Mouse (Mus musculus) brain, embryonic 14.5 days (tissue): ENCODE measurements at regions not wholly inside any gene's neighbourhood (a gene's known extent, or its start where the extent isn't known, plus 50 kb on each side); places are given as distances from the start of the nearest gene placed in this dataset.
"Not testable (repeated sequence)": the region's sequence is repeated elsewhere in the genome, so short reads cannot be mapped to it uniquely, and the experiment has no call there.

Experiments
- DNase-seq: peaks from one replicate; pipeline ENCODE4 v3.0.0-alpha.2; 2011; ENCODE audit warnings: low read depth
- CTCF ChIP-seq: fragments of 200-500 bp; IDR thresholded peaks from 2 replicates; pipeline ENCODE4 v1.5.1; 2012; ENCODE audit warnings: inconsistent platforms, mild to moderate bottlenecking, moderate library complexity, borderline replicate concordance; ENCODE audit not compliant: insufficient read depth, insufficient read length; ENCODE audit errors: extremely low read depth
- POLR2A ChIP-seq: fragments of 200-500 bp; IDR thresholded peaks from 2 replicates; pipeline ENCODE4 v1.6.1; 2012; ENCODE audit warnings: mild to moderate bottlenecking, inconsistent platforms, borderline replicate concordance; ENCODE audit not compliant: poor library complexity, insufficient read depth, insufficient read length, severe bottlenecking; ENCODE audit errors: extremely low read depth

DNA sequence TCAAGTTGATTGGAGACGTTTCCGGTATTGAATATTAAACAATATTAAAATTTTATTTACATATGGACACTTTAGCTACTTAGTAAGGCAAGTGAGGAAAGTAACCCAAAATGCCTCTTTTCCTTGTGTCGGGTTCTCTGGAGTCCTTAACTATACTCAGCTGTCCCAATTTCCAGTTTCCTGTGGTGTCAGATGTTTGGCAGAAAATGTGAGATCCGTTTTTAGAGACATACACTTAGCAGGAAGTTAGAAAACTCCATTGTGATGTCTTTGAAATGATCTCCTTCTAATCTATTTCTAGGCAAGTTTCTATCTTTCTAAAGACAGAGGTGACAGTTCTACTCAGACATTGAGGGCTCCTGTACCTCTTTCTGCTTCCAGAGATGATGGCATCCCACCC lies 168.9 kb upstream of the Plcxd3 start:
- no peak for DNase-seq

DNA sequence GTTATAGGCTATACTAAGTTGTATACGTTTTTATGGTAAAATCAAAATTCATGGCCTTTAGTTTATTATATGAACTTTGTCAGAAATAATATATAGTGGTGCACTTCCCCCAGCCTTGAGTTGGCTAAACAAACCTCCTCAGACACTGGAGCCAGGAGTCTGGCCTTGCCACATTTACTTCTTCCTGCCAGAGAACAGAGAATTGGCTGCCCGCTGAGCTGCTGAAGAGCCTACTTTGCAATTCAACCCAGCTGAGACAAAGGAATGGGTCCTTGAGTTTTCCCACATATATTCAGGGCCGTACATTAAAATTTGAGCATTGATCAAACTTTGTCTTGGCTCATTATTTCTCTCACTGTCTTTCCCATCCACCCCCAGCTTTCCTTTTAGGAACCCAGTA lies 161.9 kb upstream of the Plcxd3 start:
- no peak for TF ChIP-seq CTCF
- TF ChIP-seq POLR2A = no peak
- no peak for DNase-seq

More for the DNA sequence above, 168.9 kb upstream of the Plcxd3 start:
- TF ChIP-seq CTCF (no peak), POLR2A (no peak)

DNA sequence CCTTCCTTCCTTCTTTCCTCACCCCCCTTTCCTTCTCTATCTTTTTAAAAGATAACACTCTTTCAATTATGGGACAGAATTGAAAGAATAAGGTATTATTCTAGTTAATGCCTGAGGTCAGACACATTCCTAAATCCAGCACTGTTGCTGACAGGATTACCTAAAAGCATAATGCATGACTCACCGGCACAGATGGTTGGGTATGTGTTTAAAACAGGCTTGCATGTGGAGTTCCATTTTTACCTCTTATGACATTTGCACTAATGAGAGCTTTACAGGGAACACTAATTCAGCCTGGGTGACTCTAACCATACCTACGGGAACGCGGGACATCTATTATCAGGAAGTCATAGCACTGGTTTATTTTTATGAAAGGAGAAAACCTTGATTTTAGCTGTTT lies 156.2 kb upstream of the Plcxd3 start:
- TF ChIP-seq CTCF (no peak), POLR2A (no peak)
- no peak for DNase-seq

DNA sequence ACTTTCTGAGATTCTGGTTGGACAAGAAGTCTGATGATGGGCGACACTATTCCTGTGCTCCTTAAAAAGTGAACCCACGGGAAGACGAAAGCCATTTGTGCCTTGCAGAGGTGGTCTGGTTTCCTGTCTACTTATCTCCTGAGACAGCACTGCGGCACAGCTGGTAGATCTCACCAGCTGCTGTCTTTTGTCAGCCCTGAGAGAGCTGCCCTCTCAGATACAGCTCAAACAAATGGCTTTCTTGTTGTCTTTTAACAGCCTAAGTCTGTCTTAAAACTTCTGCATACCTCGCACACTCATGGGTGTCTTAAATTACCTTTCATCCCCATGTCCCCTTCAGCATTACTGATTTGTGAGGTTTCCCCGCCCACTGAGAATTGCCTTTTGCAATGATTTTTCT lies 147.2 kb upstream of the Plcxd3 start:
- DNase-seq = no peak
- TF ChIP-seq CTCF (no peak), POLR2A (no peak)

- TF ChIP-seq POLR2A = no peak
- no peak for TF ChIP-seq CTCF
- DNase-seq = no peak
These were observed 134.6 kb upstream of the Plcxd3 start for GRCm38 (mm10) chr15:4240649-4241048.

- DNase-seq = no peak
- no peak for TF ChIP-seq CTCF
These were observed 127.6 kb upstream of the Plcxd3 start for GRCm38 (mm10) chr15:4247637-4248136.

DNA sequence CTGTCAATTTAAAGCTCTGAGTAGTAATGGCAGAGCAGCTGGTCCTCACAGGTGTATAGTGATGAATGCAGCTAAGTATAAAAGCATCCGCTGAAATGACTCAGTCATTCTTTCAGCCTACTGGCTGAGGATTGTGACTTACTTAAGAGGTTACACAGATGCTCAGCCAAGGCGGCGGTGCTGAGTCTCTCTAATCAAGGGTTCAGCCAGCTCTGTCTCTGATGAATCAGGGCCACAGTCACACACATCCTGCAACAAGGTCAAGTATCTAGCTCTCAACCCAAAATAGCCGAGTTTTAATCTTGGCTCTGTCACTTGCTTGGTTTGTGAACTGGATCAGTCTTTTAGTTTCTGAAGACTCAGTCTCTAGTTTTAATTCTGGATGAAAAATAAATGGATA lies 110.7 kb upstream of the Plcxd3 start:
- TF ChIP-seq POLR2A = no peak
- no peak for TF ChIP-seq CTCF
- no peak for DNase-seq

- no peak for TF ChIP-seq POLR2A
- TF ChIP-seq CTCF = no peak
- no peak for DNase-seq
These were observed 105.5 kb upstream of the Plcxd3 start for GRCm38 (mm10) chr15:4269835-4270234.

- peak; percentile 3 for DNase-seq
- TF ChIP-seq CTCF = no peak
- TF ChIP-seq POLR2A = no peak
These were observed 98.3 kb upstream of the Plcxd3 start for GRCm38 (mm10) chr15:4277011-4277410.

DNA sequence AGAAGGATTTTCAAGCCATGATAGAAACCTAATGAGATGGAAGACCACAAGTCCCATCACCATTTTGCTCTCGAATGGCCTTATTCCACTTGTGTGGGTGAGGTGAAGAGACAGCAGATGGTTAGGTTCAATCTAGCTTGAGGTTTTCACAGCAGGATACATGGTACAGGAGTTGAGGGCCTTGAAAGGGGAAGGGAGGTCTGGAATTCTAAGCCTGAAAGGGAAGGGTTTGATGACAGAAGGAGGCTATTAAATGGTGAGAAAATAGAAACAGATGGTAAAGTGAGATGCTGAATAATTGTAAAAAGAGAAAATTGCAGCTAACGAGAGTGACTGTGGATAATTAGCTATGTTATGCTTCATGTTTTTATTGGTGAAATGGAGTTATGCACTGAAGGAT lies 67.8 kb upstream of the Plcxd3 start:
- TF ChIP-seq CTCF = no peak
- TF ChIP-seq POLR2A = no peak
- DNase-seq = peak; percentile 43

- DNase-seq = not testable (repeated sequence)
These were observed 61.6 kb upstream of the Plcxd3 start for GRCm38 (mm10) chr15:4313698-4314097.

- peak; percentile 37 for DNase-seq
- TF ChIP-seq POLR2A (no peak), CTCF (no peak)
These were observed 59.4 kb upstream of the Plcxd3 start for GRCm38 (mm10) chr15:4315897-4316296.
